Mouse (Mus musculus): ENCODE results near the gene Sstr5. TPM values are rescaled to one million over a fixed set of nuclear protein-coding genes. Genes with fewer than 3 reads are reported as not detected.

Sstr5 gene
- total and polyA plus RNA-seq, 3 experiments: 0.16 TPM; not detected in 2

DNA sequence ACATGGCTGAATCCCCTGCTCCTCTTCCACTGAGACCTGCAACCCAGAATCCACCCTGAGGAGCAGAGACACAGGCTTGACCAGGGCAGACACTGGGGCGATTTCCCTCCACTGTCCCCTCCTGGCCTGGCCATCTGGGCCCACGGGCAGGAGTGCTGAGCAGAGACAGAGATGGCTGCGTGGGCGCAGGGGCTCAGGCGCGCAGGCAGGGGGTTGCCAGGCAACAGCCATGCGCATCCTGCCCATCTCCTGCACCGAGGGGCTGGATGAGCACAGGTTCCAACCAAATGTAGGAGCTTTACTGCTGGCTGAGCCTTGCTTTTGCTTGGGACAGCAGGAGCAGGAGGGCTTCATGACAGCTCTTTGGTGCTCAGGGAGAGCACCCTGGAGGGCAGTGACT lies 40.5 kb downstream of the Sstr5 start:
- H3K4me1 ChIP-seq (ENCODE audit: insufficient read depth, low read depth, low read length): no peaks in the 10 kb centered on the region
- ATAC-seq (ENCODE audit: extremely low read depth, insufficient number of reproducible peaks, low FRiP score, poor library complexity, severe bottlenecking): no peak
- no peaks in the 10 kb centered on the region for H3K9me3 ChIP-seq (replicated peaks)
- no peak for DNase-seq (ENCODE audit: low spot score)
- peaks cover 15% of the 10 kb centered on the region; the same call in 1 of the 2 replicates for H3K27me3 ChIP-seq (ENCODE audit: insufficient read depth, low read length)
- H3K4me3 ChIP-seq (ENCODE audit: low read depth, low read length): no peak overlapping the region
- no peak for TF ChIP-seq GATA2 (IDR thresholded peaks at IDR 0.05; ENCODE audit: borderline replicate concordance, low read depth, low read length)
- no peaks in the 10 kb centered on the region for H3K36me3 ChIP-seq (replicated peaks)

DNA sequence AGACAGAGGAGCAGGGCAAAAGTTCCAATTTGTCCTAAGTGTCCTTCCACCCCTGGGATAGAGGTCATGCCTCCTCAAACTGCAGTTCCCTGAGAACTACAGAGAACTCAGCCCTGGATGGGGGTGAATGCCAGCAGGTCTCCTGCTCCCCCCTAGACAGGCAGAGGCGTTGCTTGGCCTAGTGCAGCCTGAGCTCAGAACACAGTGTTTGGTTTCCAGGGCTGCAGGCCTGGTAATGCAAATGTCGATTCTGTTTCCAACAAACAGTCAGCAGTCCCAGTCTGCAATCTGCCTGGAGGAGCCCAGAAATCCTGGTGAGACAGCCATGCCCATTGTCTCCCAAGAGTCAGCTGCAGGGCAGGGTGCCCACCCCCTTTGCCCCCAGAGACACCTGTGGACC lies 42.8 kb downstream of the Sstr5 start, which contains the start of gene Tekt4:
Tekt4 (plus strand) TSS at position 344 of the 400 bp plus-strand sequence.
- no peak for DNase-seq (ENCODE audit: low spot score)
- no peak for TF ChIP-seq TAL1 (conservative IDR thresholded peaks at IDR 0.05; ENCODE audit: low read depth, low read length)
- no peaks in the 10 kb centered on the region for H3K9me3 ChIP-seq (replicated peaks)
- H3K36me3 ChIP-seq (replicated peaks): no peaks in the 10 kb centered on the region
- no peaks in the 10 kb centered on the region for H3K4me1 ChIP-seq (ENCODE audit: insufficient read depth, low read depth, low read length)
- no peak for ATAC-seq (ENCODE audit: extremely low read depth, insufficient number of reproducible peaks, low FRiP score, poor library complexity, severe bottlenecking)
- no peak within 1 kb of the TSS for H3K4me3 ChIP-seq (ENCODE audit: low read depth, low read length)
- H3K27me3 ChIP-seq (ENCODE audit: insufficient read depth, low read length): peaks cover 15% of the 10 kb centered on the region; the same call in 1 of the 2 replicates

DNA sequence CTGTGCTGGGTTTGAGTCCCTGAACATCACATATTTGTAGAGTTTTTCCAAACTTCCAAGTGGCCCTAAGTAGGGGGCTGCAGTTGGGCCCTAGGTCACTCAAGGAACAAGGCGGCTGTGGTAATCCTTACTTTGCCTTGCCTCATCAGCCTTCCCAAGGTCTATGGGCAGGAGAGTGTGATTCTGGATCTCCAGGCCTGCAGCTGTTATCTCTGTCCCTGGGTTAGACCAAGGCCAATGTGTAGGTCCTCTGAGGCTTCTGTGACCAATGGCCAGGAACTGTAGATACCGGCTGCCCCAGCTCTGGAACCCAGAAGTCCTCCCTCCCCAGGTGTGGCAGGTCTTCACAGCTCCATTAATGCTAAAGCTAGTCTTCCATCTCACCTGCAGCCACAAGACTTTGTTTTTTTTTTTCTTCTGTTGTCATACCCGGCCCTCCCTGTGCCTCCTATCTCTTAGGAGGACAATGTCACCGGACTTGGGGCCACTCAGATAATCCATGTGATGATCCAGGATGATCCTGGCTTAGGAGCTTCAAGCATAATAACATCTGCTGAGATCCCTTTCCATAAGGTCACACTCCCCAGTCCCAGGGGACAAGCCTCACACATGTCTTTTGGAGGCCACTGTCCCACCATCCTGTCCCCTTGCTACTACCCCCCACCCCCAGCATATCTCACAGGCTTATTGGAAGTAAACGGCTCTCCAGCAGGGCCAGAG lies 44.7 kb downstream of the Sstr5 start:
- no peak for TF ChIP-seq TAL1 (conservative IDR thresholded peaks at IDR 0.05; ENCODE audit: low read depth, low read length)
- no peak for TF ChIP-seq GATA1 (IDR thresholded peaks at IDR 0.05; ENCODE audit: borderline replicate concordance, low read length)
- TF ChIP-seq POLR2AphosphoS5 (IDR thresholded peaks at IDR 0.05; ENCODE audit: insufficient replicate concordance, low read depth, low read length): no peak
- TF ChIP-seq GATA2 (IDR thresholded peaks at IDR 0.05; ENCODE audit: borderline replicate concordance, low read depth, low read length): no peak
- no peak for TF ChIP-seq CTCF (IDR thresholded peaks at IDR 0.05; ENCODE audit: low read depth, low read length)
- DNase-seq (ENCODE audit: low spot score) (no peak), ATAC-seq (ENCODE audit: extremely low read depth, insufficient number of reproducible peaks, low FRiP score, poor library complexity, severe bottlenecking) (no peak)
- Histone ChIP-seq H3K27me3 (ENCODE audit: insufficient read depth, low read length) (peaks cover 12% of the 10 kb centered on the region; the same call in 1 of the 2 replicates), H3K36me3 (replicated peaks) (no peaks in the 10 kb centered on the region), H3K4me1 (ENCODE audit: insufficient read depth, low read depth, low read length) (no peaks in the 10 kb centered on the region), H3K9me3 (replicated peaks) (no peaks in the 10 kb centered on the region), H3K4me3 (ENCODE audit: low read depth, low read length) (no peak overlapping the region)

DNA sequence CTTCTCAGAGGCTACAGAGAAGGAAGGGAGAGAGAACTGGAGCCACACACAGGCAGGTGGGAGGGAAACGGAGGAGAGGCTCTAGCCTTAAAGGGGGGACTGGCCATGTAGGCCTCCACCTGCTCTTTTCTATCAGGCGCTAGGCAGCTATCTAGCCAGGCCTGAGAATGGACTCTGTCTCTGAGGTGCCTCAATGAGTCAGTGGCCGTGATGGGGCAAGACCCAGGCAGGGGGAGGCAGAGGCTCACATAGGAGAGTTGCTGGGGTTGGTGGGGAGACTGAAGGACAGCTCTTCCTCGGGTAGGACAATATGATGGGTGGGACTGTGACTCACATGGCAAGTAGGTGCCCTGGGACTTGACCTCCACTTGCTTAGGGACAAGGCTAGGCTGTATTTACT lies 46.8 kb downstream of the Sstr5 start:
- DNase-seq (ENCODE audit: low spot score) (no peak), ATAC-seq (ENCODE audit: extremely low read depth, insufficient number of reproducible peaks, low FRiP score, poor library complexity, severe bottlenecking) (no peak)
- Histone ChIP-seq H3K9me3 (replicated peaks) (no peaks in the 10 kb centered on the region), H3K4me1 (ENCODE audit: insufficient read depth, low read depth, low read length) (no peaks in the 10 kb centered on the region), H3K27me3 (ENCODE audit: insufficient read depth, low read length) (peaks cover 8% of the 10 kb centered on the region), H3K36me3 (replicated peaks) (no peaks in the 10 kb centered on the region), H3K4me3 (ENCODE audit: low read depth, low read length) (no peak overlapping the region)
- no peak for TF ChIP-seq GATA1 (IDR thresholded peaks at IDR 0.05; ENCODE audit: borderline replicate concordance, low read length)
- no peak for TF ChIP-seq CTCF (IDR thresholded peaks at IDR 0.05; ENCODE audit: low read depth, low read length)
- TF ChIP-seq TAL1 (conservative IDR thresholded peaks at IDR 0.05; ENCODE audit: low read depth, low read length): no peak
- TF ChIP-seq GATA2 (IDR thresholded peaks at IDR 0.05; ENCODE audit: borderline replicate concordance, low read depth, low read length): no peak

DNA sequence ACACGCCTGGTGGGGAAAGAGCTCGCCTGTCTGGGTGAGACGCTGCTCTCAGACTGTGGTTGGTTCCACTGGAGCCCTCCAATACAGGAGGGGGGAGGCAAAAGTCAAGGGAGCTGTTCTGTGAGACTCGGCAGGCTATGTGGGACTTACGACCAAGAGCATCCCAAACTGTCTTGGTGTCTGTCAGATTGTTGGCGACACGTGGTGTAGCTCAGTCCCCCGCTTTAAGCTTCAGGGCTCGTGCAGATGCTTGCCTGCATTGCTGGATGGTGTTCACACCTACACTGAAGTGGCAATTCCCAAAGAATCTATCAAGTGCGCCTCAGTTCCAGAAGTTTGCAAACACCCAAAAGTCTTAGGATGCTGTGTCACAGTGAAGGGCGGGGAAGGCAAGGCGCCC lies 49.2 kb downstream of the Sstr5 start:
- ATAC-seq (ENCODE audit: extremely low read depth, insufficient number of reproducible peaks, low FRiP score, poor library complexity, severe bottlenecking) (no peak), DNase-seq (ENCODE audit: low spot score) (no peak)
- H3K27me3 ChIP-seq (ENCODE audit: insufficient read depth, low read length): peaks cover 12% of the 10 kb centered on the region
- H3K4me1 ChIP-seq (ENCODE audit: insufficient read depth, low read depth, low read length): no peaks in the 10 kb centered on the region
- TF ChIP-seq GATA2 (IDR thresholded peaks at IDR 0.05; ENCODE audit: borderline replicate concordance, low read depth, low read length) (no peak), TAL1 (conservative IDR thresholded peaks at IDR 0.05; ENCODE audit: low read depth, low read length) (no peak), POLR2AphosphoS5 (IDR thresholded peaks at IDR 0.05; ENCODE audit: insufficient replicate concordance, low read depth, low read length) (no peak), GATA1 (IDR thresholded peaks at IDR 0.05; ENCODE audit: borderline replicate concordance, low read length) (no peak), CTCF (IDR thresholded peaks at IDR 0.05; ENCODE audit: low read depth, low read length) (no peak)
- H3K9me3 ChIP-seq (replicated peaks): no peaks in the 10 kb centered on the region
- H3K4me3 ChIP-seq (ENCODE audit: low read depth, low read length): no peak overlapping the region
- H3K36me3 ChIP-seq (replicated peaks): no peaks in the 10 kb centered on the region

DNA sequence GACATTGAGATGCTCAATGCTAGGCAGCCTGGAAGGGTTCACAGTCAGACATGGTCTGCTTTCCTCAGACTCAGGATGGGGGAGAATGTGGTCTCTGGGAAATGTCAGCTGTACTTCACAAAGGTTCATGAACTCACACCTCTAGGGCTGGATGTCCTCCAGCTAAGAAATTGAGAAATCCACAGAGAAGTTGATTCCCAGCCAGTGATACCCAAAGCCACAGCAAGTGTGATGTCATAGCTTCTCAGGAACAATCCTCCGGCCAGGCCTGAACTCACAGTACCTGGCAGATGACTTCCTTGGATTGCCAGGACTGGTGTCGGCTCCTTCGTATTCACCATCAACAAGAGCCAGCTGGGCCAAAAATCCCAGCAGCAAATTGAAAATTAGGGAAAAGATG lies 51.2 kb downstream of the Sstr5 start:
- H3K27me3 ChIP-seq (ENCODE audit: insufficient read depth, low read length): peaks cover 21% of the 10 kb centered on the region
- no peak for DNase-seq (ENCODE audit: low spot score)
- H3K36me3 ChIP-seq (replicated peaks): no peaks in the 10 kb centered on the region
- no peak for ATAC-seq (ENCODE audit: extremely low read depth, insufficient number of reproducible peaks, low FRiP score, poor library complexity, severe bottlenecking)
- H3K9me3 ChIP-seq (replicated peaks): no peaks in the 10 kb centered on the region
- no peak overlapping the region for H3K4me3 ChIP-seq (ENCODE audit: low read depth, low read length)
- H3K4me1 ChIP-seq (ENCODE audit: insufficient read depth, low read depth, low read length): no peaks in the 10 kb centered on the region
- TF ChIP-seq GATA1 (IDR thresholded peaks at IDR 0.05; ENCODE audit: borderline replicate concordance, low read length) (no peak), TAL1 (conservative IDR thresholded peaks at IDR 0.05; ENCODE audit: low read depth, low read length) (no peak), CTCF (IDR thresholded peaks at IDR 0.05; ENCODE audit: low read depth, low read length) (no peak), POLR2AphosphoS5 (IDR thresholded peaks at IDR 0.05; ENCODE audit: insufficient replicate concordance, low read depth, low read length) (no peak), GATA2 (IDR thresholded peaks at IDR 0.05; ENCODE audit: borderline replicate concordance, low read depth, low read length) (no peak)

DNA sequence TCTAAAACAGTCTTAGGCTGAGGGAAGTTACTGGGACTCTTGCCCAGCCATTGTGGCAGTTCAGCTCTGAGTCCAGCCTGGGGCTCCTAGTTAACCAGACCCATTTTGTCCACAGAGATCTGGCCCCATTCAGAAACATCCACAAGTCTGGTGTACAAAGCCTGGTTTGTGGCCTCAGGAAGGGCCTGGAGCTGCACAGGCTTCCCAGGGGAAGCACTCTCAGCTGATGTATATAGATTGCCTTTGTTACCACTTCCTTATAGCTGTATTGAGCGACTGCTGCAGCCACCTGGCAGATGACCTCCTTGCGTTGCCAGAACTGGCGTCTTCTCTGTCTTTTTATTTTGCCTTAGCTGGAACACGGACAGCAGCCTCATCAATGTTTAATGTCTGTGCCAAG lies 52.0 kb downstream of the Sstr5 start:
- H3K4me3 ChIP-seq (ENCODE audit: low read depth, low read length): no peak overlapping the region
- peaks cover 28% of the 10 kb centered on the region for H3K27me3 ChIP-seq (ENCODE audit: insufficient read depth, low read length)
- no peaks in the 10 kb centered on the region for H3K4me1 ChIP-seq (ENCODE audit: insufficient read depth, low read depth, low read length)
- DNase-seq (ENCODE audit: low spot score): no peak
- no peaks in the 10 kb centered on the region for H3K9me3 ChIP-seq (replicated peaks)
- H3K36me3 ChIP-seq (replicated peaks): no peaks in the 10 kb centered on the region
- no peak for ATAC-seq (ENCODE audit: extremely low read depth, insufficient number of reproducible peaks, low FRiP score, poor library complexity, severe bottlenecking)
- TF ChIP-seq CTCF (IDR thresholded peaks at IDR 0.05; ENCODE audit: low read depth, low read length) (no peak), TAL1 (conservative IDR thresholded peaks at IDR 0.05; ENCODE audit: low read depth, low read length) (no peak), GATA2 (IDR thresholded peaks at IDR 0.05; ENCODE audit: borderline replicate concordance, low read depth, low read length) (no peak), POLR2AphosphoS5 (IDR thresholded peaks at IDR 0.05; ENCODE audit: insufficient replicate concordance, low read depth, low read length) (no peak), GATA1 (IDR thresholded peaks at IDR 0.05; ENCODE audit: borderline replicate concordance, low read length) (no peak)
